ENCODE assay signal across 8 mouse cellular contexts in the genomic region with DNA sequence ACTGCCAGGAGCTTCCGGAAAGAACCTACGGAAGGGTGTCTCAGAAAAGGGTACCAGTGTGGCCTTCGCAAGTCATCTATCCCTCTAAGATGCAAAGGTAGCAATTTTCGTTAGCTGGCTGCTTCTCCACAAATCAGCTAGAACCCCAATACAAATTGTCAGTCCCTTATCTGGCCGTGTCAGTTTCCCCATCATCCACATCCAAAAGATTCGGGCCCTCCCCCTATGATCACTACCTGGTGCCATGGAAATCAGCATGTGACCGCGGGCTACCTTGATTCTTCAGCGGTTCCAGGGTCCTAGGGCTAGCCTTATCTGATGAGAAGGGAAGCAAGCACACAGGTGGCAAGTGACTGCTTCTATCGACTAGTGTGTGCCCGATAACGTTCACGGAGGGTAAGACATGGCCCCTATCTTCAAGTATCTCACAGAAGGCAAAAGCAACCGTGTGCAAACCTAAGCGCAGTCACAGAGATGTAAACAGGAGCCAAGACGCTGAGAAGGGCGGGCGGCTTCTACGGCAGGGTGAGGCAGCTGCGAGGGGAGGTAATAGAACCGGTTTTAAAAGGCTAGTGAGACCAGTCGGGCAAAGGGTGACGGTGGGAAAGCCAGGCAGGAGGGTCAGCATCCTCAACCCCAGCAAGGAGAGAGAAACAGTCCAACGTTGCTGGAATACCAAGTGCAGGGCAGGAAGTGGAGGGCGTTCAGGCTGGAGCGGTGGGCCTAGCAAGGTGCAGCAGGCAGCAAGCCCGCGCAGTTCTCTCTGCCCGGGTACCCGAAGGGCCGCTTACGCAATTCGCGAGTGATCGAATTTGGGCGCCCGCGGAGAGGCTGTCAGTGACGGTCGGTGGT. TPM values are rescaled to one million over a fixed set of nuclear protein-coding genes. Genes with fewer than 3 reads are reported as not detected.
DNase-seq lines count a peak whose midpoint lies in the region; ATAC-seq and TF ChIP-seq lines count a peak whose summit lies in the region.

No protein-coding gene starts in this region.

- peak overlapping the region; percentile 83 for H3K9ac ChIP-seq in MEL (ENCODE audit: control insufficient read depth, low read depth, low read length, poor library complexity, severe bottlenecking)
- peak overlapping the region; percentile 68 for H3K9ac ChIP-seq in heart, embryonic 11.5 days (ENCODE audit: low read depth, low read length)
- H3K9ac ChIP-seq in lung, postnatal 0 days (replicated peaks; ENCODE audit: low read depth): peak overlapping the region; percentile 77

- peak overlapping the region; percentile 99 for H3K4me2 ChIP-seq in heart, embryonic 11.5 days
- peak overlapping the region; percentile 99 for H3K4me2 ChIP-seq in lung, postnatal 0 days (replicated peaks; ENCODE audit: low read depth, low read length)

- no peaks in the 10 kb centered on the region for H3K9me3 ChIP-seq in MEL (replicated peaks; ENCODE audit: insufficient read depth, low read length)
- H3K9me3 ChIP-seq in heart, embryonic 11.5 days (replicated peaks; ENCODE audit: control insufficient read depth, low read length): no peaks in the 10 kb centered on the region
- H3K9me3 ChIP-seq in lung, postnatal 0 days (ENCODE audit: low read length): no peaks in the 10 kb centered on the region

- ATAC-seq in heart, embryonic 11.5 days (replicated peaks; ENCODE audit: insufficient number of reproducible peaks, low FRiP score, low TSS enrichment): 0 out of 2 replicates have a peak, but pooled peaks have one; percentile 3
- peak; percentile 21 for ATAC-seq in lung, postnatal 0 days

- peaks cover 12 to 15% of the 10 kb centered on the region in 2 experiments for H3K4me1 ChIP-seq in MEL (ENCODE audit: control insufficient read depth in 1 of 2, insufficient read depth in 2 of 2, low read length in 2 of 2)
- H3K4me1 ChIP-seq in heart, embryonic 11.5 days (ENCODE audit: control insufficient read depth, insufficient read depth, low read length): peaks cover 3% of the 10 kb centered on the region; the same call in 1 of the 2 replicates
- H3K4me1 ChIP-seq in lung, postnatal 0 days (ENCODE audit: insufficient read depth, low read depth, low read length): 0 out of 2 replicates have a peak, but pooled peaks cover 3% of the 10 kb centered on the region

- H3K27ac ChIP-seq in MEL (ENCODE audit: control insufficient read depth, low read depth, low read length): peak overlapping the region; percentile 77
- no peak overlapping the region for H3K27ac ChIP-seq in heart, embryonic 11.5 days (ENCODE audit: low read depth, low read length)
- peak overlapping the region; percentile 97 for H3K27ac ChIP-seq in layer of hippocampus, adult 2 months
- peak overlapping the region; percentile 74 for H3K27ac ChIP-seq in lung, postnatal 0 days (ENCODE audit: low read length)

- no peak for TF ChIP-seq CTCF in MEL (IDR thresholded peaks at IDR 0.05 in 2 of 3, conservative IDR thresholded peaks at IDR 0.05 in 1 of 3; ENCODE audit: control insufficient read depth in 1 of 3, insufficient read depth in 1 of 3, low read depth in 2 of 3, low read length in 3 of 3, poor library complexity in 1 of 3, severe bottlenecking in 1 of 3)
- no peak for TF ChIP-seq CTCF in layer of hippocampus, adult 2 months (conservative IDR thresholded peaks at IDR 0.05)
- no peak for TF ChIP-seq CTCF in lung, postnatal 0 days (IDR thresholded peaks at IDR 0.05)

- TF ChIP-seq POLR2A in MEL (IDR thresholded peaks at IDR 0.05; ENCODE audit: control insufficient read depth in 1 of 2, insufficient read depth in 1 of 2, low read depth in 1 of 2, low read length in 2 of 2, poor library complexity in 1 of 2): peak in 1 of 2 experiments; percentile 27; a peak in 1 of 4 replicates

- WGBS in heart, embryonic 11.5 days (ENCODE audit: insufficient replicate concordance): 11% methylated on average over 36 of the region's 40 CpGs
- 13% methylated on average over 31 of the region's 40 CpGs for WGBS in lung, postnatal 0 days

- DNase-seq in CD4-positive, CD25-positive, alpha-beta regulatory T cell, adult 2 months (ENCODE audit: low read depth, low spot score): peak; percentile 75
- DNase-seq in MEL (ENCODE audit: low read depth, low spot score): peak; percentile 89
- DNase-seq in cerebellum, postnatal 36 days: peak; percentile 53 to 59
- DNase-seq in layer of hippocampus, adult 2 months (ENCODE audit: low spot score in 2 of 2): peak; percentile 35 to 58
- DNase-seq in lung, postnatal 0 days (ENCODE audit: low spot score): peak; percentile 53
- DNase-seq in right cerebral cortex, postnatal 10 days (ENCODE audit: low spot score in 2 of 2): peak; percentile 65 to 76
- DNase-seq in adipocyte (ENCODE audit: low spot score): no peak

- H3K4me3 ChIP-seq in MEL (ENCODE audit: control insufficient read depth in 1 of 2, insufficient read depth in 1 of 2, low read depth in 2 of 2, low read length in 2 of 2): peak overlapping the region; percentile 62 to 80
- peak overlapping the region; percentile 63 for H3K4me3 ChIP-seq in heart, embryonic 11.5 days (ENCODE audit: low read depth, low read length)
- peak overlapping the region; percentile 83 for H3K4me3 ChIP-seq in layer of hippocampus, adult 2 months
- peak overlapping the region; percentile 91 for H3K4me3 ChIP-seq in lung, postnatal 0 days (ENCODE audit: low read depth, low read length)

- peaks cover 0 to 18% of the 10 kb centered on the region in 2 experiments; a peak in 2 of 4 replicates for H3K36me3 ChIP-seq in MEL (ENCODE audit: control insufficient read depth in 1 of 2, insufficient read depth in 2 of 2, low read length in 2 of 2)
- H3K36me3 ChIP-seq in heart, embryonic 11.5 days (ENCODE audit: control insufficient read depth, insufficient read depth, low read length): no peaks in the 10 kb centered on the region
- no peaks in the 10 kb centered on the region for H3K36me3 ChIP-seq in lung, postnatal 0 days (ENCODE audit: insufficient read depth, low read length)

- no peak; a peak in 1 of 4 replicates for TF ChIP-seq EP300 in MEL (IDR thresholded peaks at IDR 0.05; ENCODE audit: low read depth in 1 of 2, low read length in 2 of 2)
- no peak for TF ChIP-seq EP300 in lung, postnatal 0 days (IDR thresholded peaks at IDR 0.05)

- H3K27me3 ChIP-seq in MEL (ENCODE audit: control insufficient read depth in 1 of 2, insufficient read depth in 2 of 2, low read length in 2 of 2): no peaks in the 10 kb centered on the region
- peaks cover 19% of the 10 kb centered on the region for H3K27me3 ChIP-seq in heart, embryonic 11.5 days (ENCODE audit: control insufficient read depth, insufficient read depth, low read length)
- H3K27me3 ChIP-seq in lung, postnatal 0 days (replicated peaks; ENCODE audit: insufficient read depth, low read length): no peaks in the 10 kb centered on the region

- no peak for TF ChIP-seq RAD21 in MEL (IDR thresholded peaks at IDR 0.05; ENCODE audit: low read depth, low read length)

- H3K79me2 ChIP-seq in MEL (ENCODE audit: control insufficient read depth, insufficient read depth, low read length, poor library complexity): peaks cover 10% of the 10 kb centered on the region; the same call in 1 of the 2 replicates

TF ChIP-seq in MEL, 35 proteins besides CTCF, POLR2A, EP300 and RAD21 (continues in another document):
- no peak for TF ChIP-seq CHD1 (IDR thresholded peaks at IDR 0.05; ENCODE audit: low read depth, low read length)
- peak; percentile 61 for TF ChIP-seq TCF12 (IDR thresholded peaks at IDR 0.05; ENCODE audit: low read depth, low read length)
- no peak; the same call in 1 of the 2 replicates for TF ChIP-seq UBTF (IDR thresholded peaks at IDR 0.05; ENCODE audit: borderline replicate concordance, insufficient read depth, low read depth, low read length)
- no peak for TF ChIP-seq MYB (IDR thresholded peaks at IDR 0.05; ENCODE audit: low read depth, low read length)
- TF ChIP-seq TAL1 (IDR thresholded peaks at IDR 0.05; ENCODE audit: low read length): no peak
- TF ChIP-seq ZMIZ1 (IDR thresholded peaks at IDR 0.05; ENCODE audit: low read depth, low read length): no peak
- peak; percentile 79 for TF ChIP-seq ETS1 (IDR thresholded peaks at IDR 0.05; ENCODE audit: low read depth, low read length)
- no peak for TF ChIP-seq JUND (IDR thresholded peaks at IDR 0.05; ENCODE audit: low read depth, low read length)
- TF ChIP-seq SIN3A (IDR thresholded peaks at IDR 0.05; ENCODE audit: low read length): peak; percentile 65
- peak; percentile 2; the same call in 1 of the 2 replicates for TF ChIP-seq MAX (IDR thresholded peaks at IDR 0.05; ENCODE audit: low read length)
- TF ChIP-seq GATA1 (IDR thresholded peaks at IDR 0.05; ENCODE audit: low read depth, low read length): peak; percentile 84
- TF ChIP-seq HCFC1 (IDR thresholded peaks at IDR 0.05; ENCODE audit: low read depth, low read length): peak; percentile 6
- no peak for TF ChIP-seq POLR2AphosphoS2 (IDR thresholded peaks at IDR 0.05; ENCODE audit: low read length)
- TF ChIP-seq MEF2A (IDR thresholded peaks at IDR 0.05; ENCODE audit: extremely low read depth, insufficient replicate concordance, low read depth, low read length, poor library complexity, severe bottlenecking): 0 out of 2 replicates have a peak, but pooled peaks have one; percentile 31
- TF ChIP-seq POLR2AphosphoS5 (IDR thresholded peaks at IDR 0.05; ENCODE audit: borderline replicate concordance, low read depth, low read length): no peak
- peak; percentile 48 for TF ChIP-seq MYC (IDR thresholded peaks at IDR 0.05; ENCODE audit: low read depth, low read length)
- TF ChIP-seq GABPA (IDR thresholded peaks at IDR 0.05; ENCODE audit: low read depth, low read length): no peak
- TF ChIP-seq E2F4 (IDR thresholded peaks at IDR 0.05; ENCODE audit: borderline replicate concordance, low read depth, low read length): 0 out of 2 replicates have a peak, but pooled peaks have one; percentile 25
- no peak; the same call in 1 of the 2 replicates for TF ChIP-seq NELFE (IDR thresholded peaks at IDR 0.05; ENCODE audit: low read depth, low read length)
- 0 out of 2 replicates have a peak, but pooled peaks have one; percentile 29 for TF ChIP-seq TBP (IDR thresholded peaks at IDR 0.05; ENCODE audit: low read depth, low read length)
- TF ChIP-seq ZC3H11A (IDR thresholded peaks at IDR 0.05; ENCODE audit: low read depth, low read length): no peak
- TF ChIP-seq SMC3 (IDR thresholded peaks at IDR 0.05; ENCODE audit: low read depth, low read length): no peak
- TF ChIP-seq USF2 (IDR thresholded peaks at IDR 0.05; ENCODE audit: borderline replicate concordance in 1 of 2, insufficient read depth in 1 of 2, low read depth in 1 of 2, low read length in 2 of 2): 0 out of 4 replicates have a peak, but pooled peaks of 1 of the 2 experiments have one; percentile 10

RNA-seq across cellular contexts. Expression of a gene that starts 3.9 kb away (rescaled TPM):
- 2.6 and 2.9 TPM in 2 replicates for total RNA-seq in MEL (2012; rRNA removed)
- polyA plus RNA-seq in MEL (2012; ENCODE audit: insufficient read depth in 1 of 2, insufficient read length in 2 of 2, low read depth in 1 of 2, low replicate concordance in 2 of 2, missing spikeins in 1 of 2): 10 to 100 TPM in 1 of 2 experiments, not detected in 1; 15.0 TPM
- polyA plus RNA-seq in heart, embryonic 11.5 days (2014; fragmentation: Nextera tagmentation; extraction: Ambion mirVana): 3.0 and 3.2 TPM in 2 replicates
- 10 to 100 TPM; 55.5 to 57.0 TPM for total RNA-seq in layer of hippocampus, adult 2 months (2021)
- 14.0 and 15.2 TPM in 2 replicates for polyA plus RNA-seq in lung, postnatal 0 days (2015; fragmentation: Nextera tagmentation; extraction: Ambion mirVana)
